Mouse (Mus musculus) ES-CJ7 (cell line): ENCODE data around the gene Xlr5c.
"Not testable (repeated sequence)": the region's sequence is repeated elsewhere in the genome, so short reads cannot be mapped to it uniquely, and the experiment has no call there.

ENCODE experiments used
- DNase-seq: peaks from one replicate; pipeline ENCODE4 v3.0.0; 2011; ENCODE audit warnings: low read depth, low spot score

Xlr5c gene

GRCm38 (mm10) chrX:73292876-73293275, at the start of gene Xlr5c, which contains the start of gene Xlr5a:
Gene Xlr5c (minus strand): TSS chrX:73292976.
Gene Xlr5a (minus strand): TSS chrX:73292976.
- DNase-seq = not testable (repeated sequence)

DNA sequence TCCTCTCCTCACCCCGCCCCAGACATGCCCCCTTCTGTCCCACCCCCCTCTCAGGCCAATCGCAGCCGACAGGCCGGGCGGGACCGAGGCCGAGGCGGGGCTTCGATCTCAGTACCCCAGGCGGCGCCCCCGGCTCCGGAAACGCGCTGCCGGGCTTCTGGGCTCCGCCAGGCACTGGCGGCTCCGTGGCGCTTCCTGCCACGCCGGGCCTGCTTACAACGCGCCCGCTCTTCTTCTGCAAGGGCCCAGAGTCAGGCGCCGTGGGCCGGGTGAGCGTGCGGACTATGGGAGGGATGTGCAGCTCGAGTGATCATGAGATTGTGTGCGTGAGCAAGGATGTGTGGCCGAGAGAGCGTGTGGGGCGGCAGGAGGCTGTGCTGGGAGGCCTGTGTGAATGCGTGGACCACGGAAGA, 49.7 kb upstream of the Xlr5c start, which contains the start of gene Zfp275:
TSS of gene Zfp275 (plus strand) at position 139 of the 413 bp plus-strand sequence.
- peak; percentile 62 for DNase-seq

DNA sequence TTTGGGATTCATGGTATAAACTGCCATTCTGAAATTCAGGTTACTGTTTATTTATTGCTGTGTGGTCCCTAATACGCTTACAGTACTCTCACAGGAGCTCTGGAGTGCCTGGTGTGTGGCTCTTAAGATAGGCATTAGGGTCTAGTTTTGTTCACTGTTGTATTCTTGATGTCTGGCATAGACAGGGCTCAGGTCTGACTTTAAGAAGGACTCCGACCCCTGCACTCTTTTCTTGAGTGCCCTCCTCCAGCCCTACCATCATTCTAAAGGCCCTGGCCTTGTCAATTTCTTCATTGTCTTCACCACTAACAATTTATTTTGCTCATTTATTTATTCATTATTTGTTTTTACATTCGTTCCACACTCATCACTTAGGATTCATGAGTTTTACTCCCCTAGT, 49.3 kb upstream of the Xlr5c start:
- no peak for DNase-seq

DNA sequence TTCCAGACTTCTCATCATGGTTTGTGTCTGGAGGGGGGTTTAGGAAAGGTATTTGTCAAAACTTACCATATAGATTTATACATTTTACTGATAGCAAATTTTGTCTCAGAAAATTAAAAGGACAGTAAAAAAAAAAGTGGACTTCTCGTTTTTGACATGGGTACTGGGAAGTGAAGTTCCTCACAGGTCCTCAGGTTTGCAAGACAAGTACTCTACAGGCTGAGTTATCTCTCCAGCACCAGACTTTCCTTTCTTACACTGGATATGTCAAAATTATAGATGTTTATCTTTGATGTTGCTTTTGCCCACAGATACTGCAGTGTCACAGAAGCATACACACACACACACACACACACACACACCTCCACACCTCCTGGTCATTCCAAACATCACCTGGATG, 48.7 kb upstream of the Xlr5c start:
- no peak for DNase-seq

GRCm38 (mm10) chrX:73336740-73337139, 44.0 kb upstream of the Xlr5c start, which contains the start of gene Gm45015:
Gene Gm45015 (minus strand): TSS chrX:73336840.
- DNase-seq = no peak

DNA sequence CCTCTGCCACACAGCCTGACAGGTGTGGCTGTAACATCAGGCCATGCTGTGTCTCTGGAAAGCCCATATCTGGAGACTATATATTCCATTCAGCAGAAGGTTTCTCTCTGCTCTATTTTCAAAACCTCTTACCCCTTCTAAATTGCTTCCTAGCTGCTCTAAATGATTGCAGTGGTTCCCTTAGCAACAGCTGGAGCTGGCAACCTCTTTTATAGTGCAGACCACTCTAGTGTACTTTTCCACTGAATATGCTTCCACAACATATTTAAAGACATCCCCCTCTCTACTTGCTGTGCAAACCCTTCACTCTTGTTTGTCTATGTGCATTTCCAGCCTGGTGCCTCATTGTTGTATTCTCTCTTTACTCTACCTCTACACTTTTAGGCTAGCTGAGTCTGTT, 40.8 kb upstream of the Xlr5c start:
- DNase-seq = no peak

GRCm38 (mm10) chrX:73327215-73327614, 34.4 kb upstream of the Xlr5c start:
- DNase-seq = no peak

DNA sequence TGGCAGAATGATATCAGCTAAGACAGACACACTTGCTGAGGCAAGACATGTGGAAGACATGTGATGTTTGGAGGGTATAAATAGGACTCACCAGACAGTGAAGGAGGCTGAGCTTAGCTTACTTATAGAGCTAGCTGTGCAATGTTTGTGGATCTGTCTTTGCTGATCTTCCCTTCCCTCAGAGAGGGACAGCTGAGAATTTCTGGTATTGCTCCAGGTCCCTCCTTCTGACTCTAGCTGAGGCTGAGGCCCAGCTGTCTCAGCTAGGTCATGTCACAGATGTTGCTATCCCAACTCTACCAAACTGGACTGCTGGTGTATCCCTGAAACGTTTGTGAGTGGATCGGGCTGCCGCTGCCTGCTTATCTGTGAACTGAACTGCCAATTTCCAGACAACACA, 28.3 kb upstream of the Xlr5c start:
- no peak for DNase-seq

DNA sequence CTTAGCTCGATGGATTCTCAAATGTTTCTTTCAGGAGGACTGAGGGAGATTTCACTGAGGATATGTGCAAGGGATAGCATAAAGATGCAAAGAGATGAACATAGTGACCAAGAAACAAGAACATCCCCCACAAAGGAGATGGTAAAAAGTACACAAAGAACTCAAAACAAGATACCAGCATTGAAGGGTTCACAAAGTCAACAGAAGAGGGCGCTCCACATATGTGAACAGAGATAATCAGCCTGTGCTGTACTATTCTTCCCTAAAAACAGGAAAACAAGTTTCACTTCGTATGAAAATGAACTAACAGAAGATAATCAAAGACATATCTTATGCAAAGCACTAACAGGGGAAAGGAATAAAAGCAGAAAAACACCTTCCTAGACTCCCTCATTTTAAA, 19.7 kb upstream of the Xlr5c start:
- peak; percentile 28 for DNase-seq

GRCm38 (mm10) chrX:73295745-73296144, 3.0 kb upstream of the Xlr5c start:
- not testable (repeated sequence) for DNase-seq

DNA sequence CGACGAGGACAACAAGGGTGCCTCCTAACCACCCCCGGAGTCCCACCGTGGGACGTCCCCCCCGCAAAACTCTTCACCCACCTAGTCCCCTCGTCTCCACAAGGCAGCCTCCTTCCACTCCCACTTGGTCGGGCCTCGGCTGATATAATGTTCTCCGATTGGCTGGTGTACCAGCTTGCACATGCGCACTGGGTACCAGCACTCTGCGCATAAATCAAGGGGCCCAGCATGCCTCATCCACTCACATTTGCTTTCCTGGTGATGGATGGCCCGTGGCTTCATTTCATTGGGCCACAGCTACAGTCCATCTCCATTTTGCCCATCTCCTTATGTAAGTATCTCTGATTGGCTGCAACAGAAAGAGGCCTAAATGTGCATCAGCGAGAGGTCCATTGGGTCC, 27.5 kb downstream of the Xlr5c start, which contains the start of gene Xlr3c:
TSS of gene Xlr3c (minus strand) at position 121 of the 400 bp plus-strand sequence.
- not testable (repeated sequence) for DNase-seq

DNA sequence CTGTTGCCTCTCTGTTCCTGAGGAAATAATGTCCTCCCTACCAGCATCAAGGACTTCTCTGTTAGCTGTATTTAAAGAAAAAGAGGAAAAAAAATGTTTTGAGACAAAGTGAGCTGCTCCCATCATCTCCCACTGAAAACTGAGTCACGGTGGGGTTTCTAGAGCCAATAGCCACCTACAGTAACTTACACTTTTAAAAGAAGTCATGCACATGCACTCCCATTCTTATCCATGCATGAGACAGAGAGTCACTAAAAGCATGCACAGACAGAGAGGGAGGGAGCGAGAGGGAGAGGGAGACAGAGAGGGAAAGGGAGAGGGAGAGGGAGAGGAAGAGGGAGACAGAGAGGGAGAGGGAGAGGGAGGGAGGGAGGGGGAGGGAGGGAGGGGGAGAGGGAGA, 30.3 kb downstream of the Xlr5c start:
- not testable (repeated sequence) for DNase-seq

GRCm38 (mm10) chrX:73242821-73243325, 49.9 kb downstream of the Xlr5c start, which contains the start of gene Xlr4c:
Gene Xlr4c (minus strand): TSS chrX:73243130.
- DNase-seq = not testable (repeated sequence)
